ENCODE assay signal across 10 mouse cellular contexts in the genomic region with DNA sequence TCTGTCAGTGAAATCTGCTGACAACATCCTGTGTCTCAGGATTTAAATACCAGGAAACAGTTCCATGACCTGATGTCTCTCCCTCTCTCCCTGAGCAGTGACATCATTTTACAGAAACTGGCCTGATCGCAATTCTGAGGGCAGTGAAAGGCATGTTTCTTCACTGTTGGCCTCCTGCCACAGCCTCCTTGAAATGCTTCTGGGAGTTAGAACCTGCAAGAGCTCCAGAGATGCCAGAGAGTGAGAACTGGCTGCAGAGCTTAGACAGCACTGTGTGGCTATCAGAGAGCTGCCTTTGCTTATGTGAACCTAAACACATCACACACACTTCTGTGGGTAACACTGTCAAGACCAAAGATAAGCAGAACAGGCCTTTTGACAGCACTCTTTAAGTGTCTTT.
DNase-seq lines count a peak whose midpoint lies in the region; ATAC-seq and TF ChIP-seq lines count a peak whose summit lies in the region.
"Had no signal": no experiment of that assay in that cellular context is flagged by ENCODE, and none has a peak within 500 bp of the region (broad histone marks: within the 10 kb centered on the region; RNA-seq: fewer than 3 reads in every experiment).

No protein-coding gene starts in this region.

- no peaks in the 10 kb centered on the region for H3K9me3 ChIP-seq in hindbrain, embryonic 13.5 days
- H3K9me3 ChIP-seq in hindbrain, embryonic 10.5 days: no peaks in the 10 kb centered on the region
- H3K9me3 ChIP-seq in lung, embryonic 14.5 days (ENCODE audit: low read depth, low read length): no peaks in the 10 kb centered on the region
- H3K9me3 ChIP-seq: neural tube, embryonic 13.5 days had no signal

- DNase-seq in hindbrain, embryonic 10.5 days (ENCODE audit: low spot score): no peak
- DNase-seq in adrenal gland, postnatal 25 days: peak; percentile 40
- DNase-seq in gastrocnemius, postnatal 10 days: peak; percentile 9
- DNase-seq in lung, embryonic 14.5 days: peak; percentile 82
- DNase-seq in T-cell, adult 2 months (ENCODE audit: low spot score): no peak
- DNase-seq in left cerebral cortex, adult 2 months (ENCODE audit: extremely low spot score in 1 of 2, low spot score in 2 of 2): no peak
- DNase-seq in layer of hippocampus, postnatal 14 days (ENCODE audit: low spot score in 2 of 2): no peak
- DNase-seq: layer of hippocampus, postnatal 36 days had no signal

- peaks cover 3% of the 10 kb centered on the region for H3K36me3 ChIP-seq in hindbrain, embryonic 13.5 days
- H3K36me3 ChIP-seq in hindbrain, embryonic 10.5 days: no peaks in the 10 kb centered on the region
- no peaks in the 10 kb centered on the region for H3K36me3 ChIP-seq in lung, embryonic 14.5 days (ENCODE audit: insufficient read depth)
- H3K36me3 ChIP-seq: neural tube, embryonic 13.5 days had no signal

- no peak overlapping the region for H3K4me3 ChIP-seq in hindbrain, embryonic 13.5 days
- H3K4me3 ChIP-seq in hindbrain, embryonic 10.5 days: no peak overlapping the region
- H3K4me3 ChIP-seq in lung, embryonic 14.5 days (ENCODE audit: low read depth, low read length): no peak overlapping the region
- H3K4me3 ChIP-seq in left cerebral cortex, adult 2 months: no peak overlapping the region
- H3K4me3 ChIP-seq: neural tube, embryonic 13.5 days had no signal

- H3K4me1 ChIP-seq in hindbrain, embryonic 13.5 days (replicated peaks): peaks cover 12% of the 10 kb centered on the region; the same call in 1 of the 2 replicates
- peaks cover 4% of the 10 kb centered on the region; the same call in 1 of the 2 replicates for H3K4me1 ChIP-seq in hindbrain, embryonic 10.5 days (replicated peaks)
- peaks cover 11% of the 10 kb centered on the region; the same call in 1 of the 2 replicates for H3K4me1 ChIP-seq in lung, embryonic 14.5 days (ENCODE audit: insufficient read depth)

- no peak overlapping the region for H3K9ac ChIP-seq in hindbrain, embryonic 13.5 days
- no peak overlapping the region for H3K9ac ChIP-seq in lung, embryonic 14.5 days
- H3K9ac ChIP-seq: neural tube, embryonic 13.5 days had no signal

- 89% methylated on average over 1 of the region's 1 CpGs for WGBS in hindbrain, embryonic 13.5 days
- WGBS in hindbrain, embryonic 10.5 days: 91% methylated on average over 1 of the region's 1 CpGs
- WGBS in lung, embryonic 14.5 days: 3% methylated on average over 1 of the region's 1 CpGs

- no peak overlapping the region for H3K4me2 ChIP-seq in hindbrain, embryonic 13.5 days
- no peak overlapping the region for H3K4me2 ChIP-seq in lung, embryonic 14.5 days
- H3K4me2 ChIP-seq: neural tube, embryonic 13.5 days had no signal

- H3K27me3 ChIP-seq in hindbrain, embryonic 13.5 days: no peaks in the 10 kb centered on the region
- no peaks in the 10 kb centered on the region for H3K27me3 ChIP-seq in hindbrain, embryonic 10.5 days (ENCODE audit: insufficient read depth, poor library complexity, severe bottlenecking)
- H3K27me3 ChIP-seq in lung, embryonic 14.5 days (ENCODE audit: insufficient read depth, low read length): no peaks in the 10 kb centered on the region
- H3K27me3 ChIP-seq: neural tube, embryonic 13.5 days had no signal

- peak overlapping the region; percentile 40; the same call in 1 of the 2 replicates for H3K27ac ChIP-seq in hindbrain, embryonic 13.5 days
- no peak overlapping the region for H3K27ac ChIP-seq in hindbrain, embryonic 10.5 days
- peak overlapping the region; percentile 39; the same call in 1 of the 2 replicates for H3K27ac ChIP-seq in lung, embryonic 14.5 days (ENCODE audit: low read depth)
- no peak overlapping the region; the same call in 1 of the 2 replicates for H3K27ac ChIP-seq in left cerebral cortex, adult 2 months
- H3K27ac ChIP-seq: neural tube, embryonic 13.5 days had no signal

- ATAC-seq in hindbrain, embryonic 13.5 days (ENCODE audit: low FRiP score): 0 out of 2 replicates have a peak, but pooled peaks have one; percentile 21
- peak; percentile 64; the same call in 1 of the 2 replicates for ATAC-seq in lung, embryonic 14.5 days (ENCODE audit: insufficient read depth)

- intact Hi-C loops in left cerebral cortex, adult 2 months (cut with DNase I): no loop called here

- TF ChIP-seq CTCF in lung, embryonic 14.5 days (IDR thresholded peaks at IDR 0.05; ENCODE audit: low read depth): no peak
- TF ChIP-seq CTCF in left cerebral cortex, adult 2 months (IDR thresholded peaks at IDR 0.05): no peak

Comparison
In these comparisons a context has a peak if more than half of its experiments do, and no peak if none do; other contexts are left out.
1. H3K27ac ChIP-seq: peak in hindbrain, embryonic 13.5 days (single experiment) and lung, embryonic 14.5 days (single experiment); none in hindbrain, embryonic 10.5 days (single experiment) and left cerebral cortex, adult 2 months (single experiment).
2. DNase-seq: peak in adrenal gland, postnatal 25 days (single experiment), gastrocnemius, postnatal 10 days (single experiment) and lung, embryonic 14.5 days (single experiment); none in hindbrain, embryonic 10.5 days (single experiment), T-cell, adult 2 months (single experiment), left cerebral cortex, adult 2 months (0 of 2) and layer of hippocampus, postnatal 14 days (0 of 2).